Mouse (Mus musculus) splenic B cell, adult 2 months (primary cell): ENCODE measurements at regions not wholly inside any gene's neighbourhood (a gene's known extent, or its start where the extent isn't known, plus 50 kb on each side); places are given as distances from the start of the nearest gene placed in this dataset.

Source experiments
- DNase-seq: peaks from one replicate; pipeline ENCODE4 v3.0.0-alpha.2; 2011; ENCODE audit warnings: low read depth, low spot score
- H3K27me3 ChIP-seq: 2 replicates; pipeline ENCODE4 v1.6.1; 2012; ENCODE audit warnings: mild to moderate bottlenecking, low read length, moderate library complexity, mixed read lengths; ENCODE audit not compliant: control insufficient read depth, poor library complexity, insufficient read depth, severe bottlenecking
- H3K36me3 ChIP-seq: 2 replicates; pipeline ENCODE4 v1.6.1; 2012; ENCODE audit warnings: mild to moderate bottlenecking, low read length, moderate library complexity, mixed read lengths; ENCODE audit not compliant: control insufficient read depth, poor library complexity, insufficient read depth, severe bottlenecking

- DNase-seq = no peak
- Histone ChIP-seq H3K27me3 (no peaks in the 10 kb centered on the region), H3K36me3 (no peaks in the 10 kb centered on the region)
Measured at GRCm38 (mm10) chr15:56014059-56014620, 1463.3 kb downstream of the Slc22a22 start.

GRCm38 (mm10) chr15:56008603-56009174, 1468.7 kb downstream of the Slc22a22 start:
- no peaks in the 10 kb centered on the region for H3K36me3 ChIP-seq
- H3K27me3 ChIP-seq = no peaks in the 10 kb centered on the region
- no peak for DNase-seq

- DNase-seq = no peak
- H3K27me3 ChIP-seq = no peaks in the 10 kb centered on the region
Measured at GRCm38 (mm10) chr15:56007376-56007775, 1470.0 kb downstream of the Slc22a22 start.

GRCm38 (mm10) chr15:56005361-56005760, 1472.1 kb downstream of the Slc22a22 start:
- no peak for DNase-seq
- no peaks in the 10 kb centered on the region for H3K36me3 ChIP-seq
- H3K27me3 ChIP-seq = no peaks in the 10 kb centered on the region

More at GRCm38 (mm10) chr15:56007376-56007775, 1470.0 kb downstream of the Slc22a22 start:
- H3K36me3 ChIP-seq = no peaks in the 10 kb centered on the region

- no peaks in the 10 kb centered on the region for H3K36me3 ChIP-seq
- no peaks in the 10 kb centered on the region for H3K27me3 ChIP-seq
- DNase-seq = no peak
Measured at GRCm38 (mm10) chr15:56003921-56004320, 1473.5 kb downstream of the Slc22a22 start.

- Histone ChIP-seq H3K36me3 (no peaks in the 10 kb centered on the region), H3K27me3 (no peaks in the 10 kb centered on the region)
- no peak for DNase-seq
Measured at GRCm38 (mm10) chr15:55999605-56000004, 1477.8 kb downstream of the Slc22a22 start.

- Histone ChIP-seq H3K27me3 (no peaks in the 10 kb centered on the region), H3K36me3 (no peaks in the 10 kb centered on the region)
- no peak for DNase-seq
Measured at GRCm38 (mm10) chr15:55997977-55998376, 1479.4 kb downstream of the Slc22a22 start.

- no peaks in the 10 kb centered on the region for H3K27me3 ChIP-seq
- no peak for DNase-seq
- no peaks in the 10 kb centered on the region for H3K36me3 ChIP-seq
Measured at GRCm38 (mm10) chr15:55994680-55995079, 1482.7 kb downstream of the Slc22a22 start.

GRCm38 (mm10) chr15:55975843-55976242, 1501.6 kb downstream of the Slc22a22 start:
- DNase-seq = no peak
- Histone ChIP-seq H3K27me3 (no peaks in the 10 kb centered on the region), H3K36me3 (no peaks in the 10 kb centered on the region)

- no peak for DNase-seq
- Histone ChIP-seq H3K36me3 (no peaks in the 10 kb centered on the region), H3K27me3 (no peaks in the 10 kb centered on the region)
Measured at GRCm38 (mm10) chr15:55966780-55967179, 1510.6 kb downstream of the Slc22a22 start.

GRCm38 (mm10) chr15:55965296-55965695, 1512.1 kb downstream of the Slc22a22 start:
- no peaks in the 10 kb centered on the region for H3K27me3 ChIP-seq
- DNase-seq = no peak
- H3K36me3 ChIP-seq = no peaks in the 10 kb centered on the region

- no peak for DNase-seq
- H3K27me3 ChIP-seq = no peaks in the 10 kb centered on the region
- no peaks in the 10 kb centered on the region for H3K36me3 ChIP-seq
Measured at GRCm38 (mm10) chr15:55962093-55962492, 1515.3 kb downstream of the Slc22a22 start.
